Mouse (Mus musculus) CH12.LX (cell line): ENCODE measurements at regions not wholly inside any gene's neighbourhood (a gene's known extent, or its start where the extent isn't known, plus 50 kb on each side); places are given as distances from the start of the nearest gene placed in this dataset.

ENCODE experiments used
- DNase-seq: peaks from one replicate; pipeline ENCODE4 v3.0.0-alpha.2; 2013; ENCODE audit errors: extremely low read depth
- H3K27ac ChIP-seq: 2 replicates; pipeline ENCODE4 v1.5.1; 2012; ENCODE audit warnings: low read depth, mild to moderate bottlenecking, control low read depth, moderate library complexity; ENCODE audit not compliant: insufficient read depth
- H3K27me3 ChIP-seq: replicated peaks from 2 replicates; pipeline ENCODE3; 2012; ENCODE audit warnings: inconsistent platforms
- H3K36me3 ChIP-seq, 2 experiments: replicated peaks in 1 of 2; 2 replicates each; pipeline versions ENCODE3 to v1.6.1; 2012; ENCODE audit warnings: inconsistent platforms in 1 of 2, low read length in 1 of 2, mild to moderate bottlenecking in 1 of 2, mixed read lengths in 1 of 2, moderate library complexity in 1 of 2; ENCODE audit not compliant: control insufficient read depth in 1 of 2, insufficient read depth in 1 of 2
- H3K4me1 ChIP-seq, 2 experiments: 2 replicates each; pipeline ENCODE4 v1.6.1; 2012; ENCODE audit warnings: inconsistent platforms in 1 of 2, moderate library complexity in 1 of 2; ENCODE audit not compliant: insufficient read depth in 2 of 2, control insufficient read depth in 1 of 2
- H3K4me2 ChIP-seq: 2 replicates; pipeline ENCODE4 v1.6.1; 2012; ENCODE audit warnings: low read depth, mild to moderate bottlenecking, control low read depth; ENCODE audit not compliant: poor library complexity, insufficient read depth, severe bottlenecking
- H3K4me3 ChIP-seq, 3 experiments: fragments of 150-350 bp in 1 of 3; sonication (generic) in 1 of 3; replicated peaks in 1 of 3; 2 replicates each; pipeline versions ENCODE3 to v1.5.1; 2011 to 2012; ENCODE audit warnings: low read depth in 2 of 3, low read length in 2 of 3, mild to moderate bottlenecking in 2 of 3, moderate library complexity in 2 of 3, control low read depth in 1 of 3, improper control_type of control experiment in 1 of 3, inconsistent platforms in 1 of 3, mixed read lengths in 1 of 3; ENCODE audit not compliant: poor library complexity in 1 of 3
- H3K79me2 ChIP-seq: replicated peaks from 2 replicates; pipeline ENCODE4 v1.6.1; 2012; ENCODE audit warnings: mild to moderate bottlenecking, moderate library complexity; ENCODE audit not compliant: control insufficient read depth, poor library complexity, insufficient read depth, severe bottlenecking; ENCODE audit errors: extremely low read depth
- H3K9ac ChIP-seq: 2 replicates; pipeline ENCODE4 v1.6.1; 2012; ENCODE audit warnings: low read depth, mild to moderate bottlenecking, control low read depth, moderate library complexity; ENCODE audit not compliant: insufficient read depth
- H3K9me3 ChIP-seq: replicated peaks from 2 replicates; pipeline ENCODE3; 2012; ENCODE audit warnings: low read length, inconsistent platforms, mixed read lengths
- MEF2A ChIP-seq: IDR thresholded peaks from 2 replicates; pipeline ENCODE4 v1.6.1; 2014; ENCODE audit warnings: low read depth, mild to moderate bottlenecking, inconsistent platforms, low read length, improper control_type of control experiment, borderline replicate concordance
- MXI1 ChIP-seq: IDR thresholded peaks from 2 replicates; pipeline ENCODE4 v1.6.1; 2011; ENCODE audit warnings: mild to moderate bottlenecking, low read depth, low read length, improper control_type of control experiment
- dilution Hi-C: fragments of 300-500 bp; cut with MboI; formaldehyde crosslinking; loops from 2 replicates; pipeline ENCODE4 v1.14.3; 2020; ENCODE audit warnings: low sequenced_read_pairs; ENCODE audit not compliant: extremely low pct_unique_long_range_greater_than_20kb, extremely low pct_ligation_motif_present
- in situ Hi-C: fragments of 300-500 bp; cut with MboI; formaldehyde crosslinking; loops from 3 replicates; pipeline ENCODE4 v1.14.3; 2019; ENCODE audit warnings: low sequenced_read_pairs, low pct_ligation_motif_present, low pct_unique_long_range_greater_than_20kb, mixed read lengths

GRCm38 (mm10) chr3:100264991-100265390, 102.8 kb upstream of the Wdr3 start:
- in situ Hi-C loops: no loop called here
- Histone ChIP-seq H3K27me3 (no peaks in the 10 kb centered on the region), H3K9ac (no peak overlapping the region), H3K4me3 (no peak overlapping the region), H3K36me3 (no peaks in the 10 kb centered on the region), H3K4me1 (no peaks in the 10 kb centered on the region), H3K79me2 (no peaks in the 10 kb centered on the region), H3K27ac (no peak overlapping the region), H3K9me3 (no peaks in the 10 kb centered on the region), H3K4me2 (no peak overlapping the region)
- dilution Hi-C loops: no loop called here
- no peak for DNase-seq
- TF ChIP-seq MXI1 (no peak), MEF2A (no peak)
